Mouse (Mus musculus): ENCODE data around the gene Fam71e1. TPM values are rescaled to one million over a fixed set of nuclear protein-coding genes. Genes with fewer than 3 reads are reported as not detected.

The Fam71e1 gene
- polyA plus RNA-seq, 1 experiment: 7.3 TPM

- WGBS: 61% methylated on average over 4 of the region's 4 CpGs
- no peak overlapping the region for H3K27ac ChIP-seq (ENCODE audit: insufficient read depth, low read length)
- H3K4me3 ChIP-seq (ENCODE audit: extremely low read depth, insufficient read depth, insufficient read length): no peak overlapping the region
- DNase-seq (ENCODE audit: low read depth in 1 of 2, low spot score in 2 of 2): peak in 1 of 2 experiments; percentile 2
- H3K27me3 ChIP-seq (ENCODE audit: control insufficient read depth, insufficient read depth, low read length): no peaks in the 10 kb centered on the region
- peaks cover 38% of the 10 kb centered on the region for H3K36me3 ChIP-seq (ENCODE audit: control insufficient read depth, insufficient read depth, low read length)
- H3K4me1 ChIP-seq (ENCODE audit: control insufficient read depth, insufficient read depth, insufficient read length): no peaks in the 10 kb centered on the region
- TF ChIP-seq POLR2A (IDR thresholded peaks at IDR 0.05; ENCODE audit: low read depth, low read length) (no peak), CTCF (IDR thresholded peaks at IDR 0.05; ENCODE audit: extremely low read depth, insufficient read depth, insufficient read length, insufficient replicate concordance) (no peak)
Measured at GRCm38 (mm10) chr7:44490281-44490680, 6.1 kb upstream of the Fam71e1 start.

- H3K27ac ChIP-seq (ENCODE audit: insufficient read depth, low read length): no peak overlapping the region
- no peaks in the 10 kb centered on the region for H3K27me3 ChIP-seq (ENCODE audit: control insufficient read depth, insufficient read depth, low read length)
- no peak for TF ChIP-seq POLR2A (IDR thresholded peaks at IDR 0.05; ENCODE audit: low read depth, low read length)
- TF ChIP-seq CTCF (IDR thresholded peaks at IDR 0.05; ENCODE audit: extremely low read depth, insufficient read depth, insufficient read length, insufficient replicate concordance): no peak
- H3K4me3 ChIP-seq (ENCODE audit: extremely low read depth, insufficient read depth, insufficient read length): no peak overlapping the region
- WGBS: 98% methylated on average over 5 of the region's 5 CpGs
- H3K36me3 ChIP-seq (ENCODE audit: control insufficient read depth, insufficient read depth, low read length): peaks cover 38% of the 10 kb centered on the region
- no peaks in the 10 kb centered on the region; the same call in 1 of the 2 replicates for H3K4me1 ChIP-seq (ENCODE audit: control insufficient read depth, insufficient read depth, insufficient read length)
- no peak for DNase-seq (ENCODE audit: low read depth in 1 of 2, low spot score in 2 of 2)
Measured at GRCm38 (mm10) chr7:44491391-44491790, 5.0 kb upstream of the Fam71e1 start.

- Histone ChIP-seq H3K27me3 (ENCODE audit: control insufficient read depth, insufficient read depth, low read length) (no peaks in the 10 kb centered on the region), H3K4me1 (ENCODE audit: control insufficient read depth, insufficient read depth, insufficient read length) (no peaks in the 10 kb centered on the region; the same call in 1 of the 2 replicates), H3K27ac (ENCODE audit: insufficient read depth, low read length) (no peak overlapping the region), H3K4me3 (ENCODE audit: extremely low read depth, insufficient read depth, insufficient read length) (no peak overlapping the region), H3K36me3 (ENCODE audit: control insufficient read depth, insufficient read depth, low read length) (peaks cover 38% of the 10 kb centered on the region)
- no peak for DNase-seq (ENCODE audit: low read depth in 1 of 2, low spot score in 2 of 2)
- TF ChIP-seq POLR2A (IDR thresholded peaks at IDR 0.05; ENCODE audit: low read depth, low read length) (no peak), CTCF (IDR thresholded peaks at IDR 0.05; ENCODE audit: extremely low read depth, insufficient read depth, insufficient read length, insufficient replicate concordance) (no peak)
- WGBS: 94% methylated on average over 21 of the region's 21 CpGs
Measured at GRCm38 (mm10) chr7:44492166-44492826, 4.1 kb upstream of the Fam71e1 start.

GRCm38 (mm10) chr7:44494681-44495080 is 1.7 kb upstream of the Fam71e1 start:
- no peak for DNase-seq (ENCODE audit: low read depth in 1 of 2, low spot score in 2 of 2)
- no peaks in the 10 kb centered on the region for H3K27me3 ChIP-seq (ENCODE audit: control insufficient read depth, insufficient read depth, low read length)
- WGBS: 92% methylated on average over 12 of the region's 12 CpGs
- H3K4me3 ChIP-seq (ENCODE audit: extremely low read depth, insufficient read depth, insufficient read length): no peak overlapping the region
- peaks cover 33% of the 10 kb centered on the region for H3K36me3 ChIP-seq (ENCODE audit: control insufficient read depth, insufficient read depth, low read length)
- H3K27ac ChIP-seq (ENCODE audit: insufficient read depth, low read length): no peak overlapping the region
- no peaks in the 10 kb centered on the region; the same call in 1 of the 2 replicates for H3K4me1 ChIP-seq (ENCODE audit: control insufficient read depth, insufficient read depth, insufficient read length)
- TF ChIP-seq POLR2A (IDR thresholded peaks at IDR 0.05; ENCODE audit: low read depth, low read length): no peak
- no peak for TF ChIP-seq CTCF (IDR thresholded peaks at IDR 0.05; ENCODE audit: extremely low read depth, insufficient read depth, insufficient read length, insufficient replicate concordance)

- H3K27ac ChIP-seq (ENCODE audit: insufficient read depth, low read length): no peak overlapping the region
- DNase-seq (ENCODE audit: low read depth in 1 of 2, low spot score in 2 of 2): no peak
- TF ChIP-seq CTCF (IDR thresholded peaks at IDR 0.05; ENCODE audit: extremely low read depth, insufficient read depth, insufficient read length, insufficient replicate concordance) (no peak), POLR2A (IDR thresholded peaks at IDR 0.05; ENCODE audit: low read depth, low read length) (no peak)
- H3K4me1 ChIP-seq (ENCODE audit: control insufficient read depth, insufficient read depth, insufficient read length): no peaks in the 10 kb centered on the region; the same call in 1 of the 2 replicates
- peaks cover 31% of the 10 kb centered on the region for H3K36me3 ChIP-seq (ENCODE audit: control insufficient read depth, insufficient read depth, low read length)
- no peak overlapping the region for H3K4me3 ChIP-seq (ENCODE audit: extremely low read depth, insufficient read depth, insufficient read length)
- no peaks in the 10 kb centered on the region for H3K27me3 ChIP-seq (ENCODE audit: control insufficient read depth, insufficient read depth, low read length)
- 87% methylated on average over 7 of the region's 7 CpGs for WGBS
Measured at GRCm38 (mm10) chr7:44495086-44495485, 1.3 kb upstream of the Fam71e1 start.

GRCm38 (mm10) chr7:44496771-44497109 is 359 bp downstream of the Fam71e1 start:
- peaks cover 15% of the 10 kb centered on the region for H3K36me3 ChIP-seq (ENCODE audit: control insufficient read depth, insufficient read depth, low read length)
- TF ChIP-seq CTCF (IDR thresholded peaks at IDR 0.05; ENCODE audit: extremely low read depth, insufficient read depth, insufficient read length, insufficient replicate concordance): no peak
- no peak for TF ChIP-seq POLR2A (IDR thresholded peaks at IDR 0.05; ENCODE audit: low read depth, low read length)
- H3K27me3 ChIP-seq (ENCODE audit: control insufficient read depth, insufficient read depth, low read length): no peaks in the 10 kb centered on the region
- no peaks in the 10 kb centered on the region; the same call in 1 of the 2 replicates for H3K4me1 ChIP-seq (ENCODE audit: control insufficient read depth, insufficient read depth, insufficient read length)
- H3K4me3 ChIP-seq (ENCODE audit: extremely low read depth, insufficient read depth, insufficient read length): peak overlapping the region; percentile 79
- no peak for DNase-seq (ENCODE audit: low read depth in 1 of 2, low spot score in 2 of 2)
- peak overlapping the region; percentile 89 for H3K27ac ChIP-seq (ENCODE audit: insufficient read depth, low read length)
- WGBS: 3% methylated on average over 26 of the region's 26 CpGs

- Histone ChIP-seq H3K36me3 (ENCODE audit: control insufficient read depth, insufficient read depth, low read length) (peaks cover 8% of the 10 kb centered on the region; the same call in 1 of the 2 replicates), H3K4me1 (ENCODE audit: control insufficient read depth, insufficient read depth, insufficient read length) (no peaks in the 10 kb centered on the region; the same call in 1 of the 2 replicates), H3K27me3 (ENCODE audit: control insufficient read depth, insufficient read depth, low read length) (no peaks in the 10 kb centered on the region), H3K4me3 (ENCODE audit: extremely low read depth, insufficient read depth, insufficient read length) (no peak overlapping the region), H3K27ac (ENCODE audit: insufficient read depth, low read length) (no peak overlapping the region)
- no peak for DNase-seq (ENCODE audit: low read depth in 1 of 2, low spot score in 2 of 2)
- WGBS: 92% methylated on average over 10 of the region's 10 CpGs
- TF ChIP-seq CTCF (IDR thresholded peaks at IDR 0.05; ENCODE audit: extremely low read depth, insufficient read depth, insufficient read length, insufficient replicate concordance) (no peak), POLR2A (IDR thresholded peaks at IDR 0.05; ENCODE audit: low read depth, low read length) (no peak)
Measured at GRCm38 (mm10) chr7:44497361-44498055, 1.1 kb downstream of the Fam71e1 start.

Data from spleen, adult 2 months (tissue).